Mouse (Mus musculus) embryonic facial prominence, embryonic 15.5 days (tissue): ENCODE measurements at regions not wholly inside any gene's neighbourhood (a gene's known extent, or its start where the extent isn't known, plus 50 kb on each side); places are given as distances from the start of the nearest gene placed in this dataset.

Experiments used
- ATAC-seq: fragments of 200-750 bp; cut with Nextera tagmentation; 2 replicates; pipeline ENCODE4 v1.8.0; 2017; ENCODE audit warnings: low read depth, moderate TSS enrichment; ENCODE audit not compliant: insufficient number of reproducible peaks, low FRiP score, low TSS enrichment
- H3K27ac ChIP-seq: fragments of 300-500 bp; sonication (generic); replicated peaks from 2 replicates; pipeline ENCODE4 v1.5.1; 2015; ENCODE audit warnings: mild to moderate bottlenecking, inconsistent platforms
- H3K27me3 ChIP-seq: fragments of 300-500 bp; sonication (generic); 2 replicates; pipeline ENCODE4 v1.6.1; 2015; ENCODE audit warnings: inconsistent platforms
- H3K36me3 ChIP-seq: fragments of 300-500 bp; sonication (generic); 2 replicates; pipeline ENCODE4 v1.6.1; 2015; ENCODE audit warnings: mild to moderate bottlenecking, inconsistent platforms
- H3K4me1 ChIP-seq: fragments of 300-500 bp; sonication (generic); 2 replicates; pipeline ENCODE4 v1.6.1; 2015; ENCODE audit warnings: inconsistent platforms
- H3K4me2 ChIP-seq: fragments of 300-500 bp; sonication (generic); replicated peaks from 2 replicates; pipeline ENCODE4 v1.6.1; 2015; ENCODE audit warnings: mild to moderate bottlenecking, inconsistent platforms
- H3K4me3 ChIP-seq: fragments of 300-500 bp; sonication (generic); replicated peaks from 2 replicates; pipeline ENCODE4 v1.5.1; 2015; ENCODE audit warnings: mild to moderate bottlenecking, inconsistent platforms
- H3K9ac ChIP-seq: fragments of 300-500 bp; sonication (generic); 2 replicates; pipeline ENCODE4 v1.6.1; 2015; ENCODE audit warnings: inconsistent platforms
- H3K9me3 ChIP-seq: fragments of 300-500 bp; sonication (generic); replicated peaks from 2 replicates; pipeline ENCODE4 v1.6.1; 2016; ENCODE audit warnings: inconsistent platforms
- WGBS: fragments of 180-500 bp; shearing (Covaris S2); methylation state at CpG from one replicate; pipeline ENCODE4 v1.1.7; 2015; 5-methylcytosine and 5-hydroxymethylcytosine counted together

- H3K9me3 ChIP-seq = no peaks in the 10 kb centered on the region
- WGBS = 77% methylated on average over 4 of the region's 4 CpGs
- ATAC-seq = no peak
- no peak overlapping the region for H3K27ac ChIP-seq
- H3K9ac ChIP-seq = no peak overlapping the region
- H3K36me3 ChIP-seq = no peaks in the 10 kb centered on the region
- no peak overlapping the region for H3K4me3 ChIP-seq
- no peaks in the 10 kb centered on the region for H3K4me1 ChIP-seq
- no peak overlapping the region for H3K4me2 ChIP-seq
- no peaks in the 10 kb centered on the region for H3K27me3 ChIP-seq
These were observed 205.7 kb downstream of the Rpap3 start for GRCm38 (mm10) chr15:97499821-97500385.

- no peak overlapping the region for H3K9ac ChIP-seq
- no peak overlapping the region for H3K4me3 ChIP-seq
- no peak overlapping the region for H3K27ac ChIP-seq
- H3K36me3 ChIP-seq = no peaks in the 10 kb centered on the region
- H3K9me3 ChIP-seq = no peaks in the 10 kb centered on the region
- ATAC-seq = no peak
- WGBS = 57% methylated on average over 5 of the region's 5 CpGs
- no peaks in the 10 kb centered on the region for H3K27me3 ChIP-seq
- H3K4me2 ChIP-seq = no peak overlapping the region
- H3K4me1 ChIP-seq = no peaks in the 10 kb centered on the region
These were observed 206.4 kb downstream of the Rpap3 start for GRCm38 (mm10) chr15:97499240-97499639.

GRCm38 (mm10) chr15:97498375-97498774, 207.2 kb downstream of the Rpap3 start:
- H3K27ac ChIP-seq = no peak overlapping the region
- H3K9ac ChIP-seq = no peak overlapping the region
- H3K9me3 ChIP-seq = no peaks in the 10 kb centered on the region
- H3K4me2 ChIP-seq = no peak overlapping the region
- no peaks in the 10 kb centered on the region for H3K36me3 ChIP-seq
- WGBS = 90% methylated on average over 3 of the region's 3 CpGs
- ATAC-seq = no peak
- no peak overlapping the region for H3K4me3 ChIP-seq
- no peaks in the 10 kb centered on the region for H3K27me3 ChIP-seq
- H3K4me1 ChIP-seq = no peaks in the 10 kb centered on the region

GRCm38 (mm10) chr15:97496026-97496425, 209.6 kb downstream of the Rpap3 start:
- Histone ChIP-seq H3K27me3 (no peaks in the 10 kb centered on the region), H3K27ac (no peak overlapping the region), H3K4me3 (no peak overlapping the region), H3K9ac (no peak overlapping the region), H3K4me1 (no peaks in the 10 kb centered on the region), H3K36me3 (no peaks in the 10 kb centered on the region), H3K4me2 (no peak overlapping the region), H3K9me3 (no peaks in the 10 kb centered on the region)
- ATAC-seq = no peak
- WGBS = 85% methylated on average over 3 of the region's 3 CpGs

- Histone ChIP-seq H3K9me3 (no peaks in the 10 kb centered on the region), H3K27me3 (no peaks in the 10 kb centered on the region), H3K9ac (no peak overlapping the region), H3K36me3 (no peaks in the 10 kb centered on the region), H3K4me1 (no peaks in the 10 kb centered on the region), H3K27ac (no peak overlapping the region), H3K4me2 (no peak overlapping the region), H3K4me3 (no peak overlapping the region)
- WGBS = 75% methylated on average over 5 of the region's 5 CpGs
- ATAC-seq = no peak
These were observed 212.3 kb downstream of the Rpap3 start for GRCm38 (mm10) chr15:97493340-97493739.

GRCm38 (mm10) chr15:97491796-97492195, 213.8 kb downstream of the Rpap3 start:
- 71% methylated on average over 7 of the region's 7 CpGs for WGBS
- Histone ChIP-seq H3K27me3 (no peaks in the 10 kb centered on the region), H3K4me2 (no peak overlapping the region), H3K27ac (no peak overlapping the region), H3K36me3 (no peaks in the 10 kb centered on the region), H3K4me3 (no peak overlapping the region), H3K9me3 (no peaks in the 10 kb centered on the region), H3K9ac (no peak overlapping the region), H3K4me1 (no peaks in the 10 kb centered on the region)
- ATAC-seq = no peak

- Histone ChIP-seq H3K27ac (no peak overlapping the region), H3K9ac (no peak overlapping the region), H3K4me2 (no peak overlapping the region), H3K9me3 (no peaks in the 10 kb centered on the region), H3K36me3 (no peaks in the 10 kb centered on the region), H3K4me1 (no peaks in the 10 kb centered on the region), H3K27me3 (no peaks in the 10 kb centered on the region), H3K4me3 (no peak overlapping the region)
- no peak for ATAC-seq
- 92% methylated on average over 2 of the region's 2 CpGs for WGBS
These were observed 218.2 kb downstream of the Rpap3 start for GRCm38 (mm10) chr15:97487425-97487824.

GRCm38 (mm10) chr15:97471986-97472779, 225.1 kb upstream of the Amigo2 start:
- Histone ChIP-seq H3K4me3 (no peak overlapping the region), H3K4me1 (no peaks in the 10 kb centered on the region), H3K9ac (no peak overlapping the region), H3K9me3 (no peaks in the 10 kb centered on the region), H3K4me2 (no peak overlapping the region), H3K36me3 (no peaks in the 10 kb centered on the region), H3K27ac (no peak overlapping the region), H3K27me3 (no peaks in the 10 kb centered on the region)
- ATAC-seq = no peak
- 76% methylated on average over 15 of the region's 15 CpGs for WGBS

- no peaks in the 10 kb centered on the region for H3K27me3 ChIP-seq
- no peaks in the 10 kb centered on the region for H3K4me1 ChIP-seq
- WGBS = 80% methylated on average over 4 of the region's 4 CpGs
- H3K27ac ChIP-seq = no peak overlapping the region
- H3K4me3 ChIP-seq = no peak overlapping the region
- ATAC-seq = no peak
- H3K36me3 ChIP-seq = no peaks in the 10 kb centered on the region
- H3K4me2 ChIP-seq = no peak overlapping the region
- H3K9ac ChIP-seq = no peak overlapping the region
- H3K9me3 ChIP-seq = no peaks in the 10 kb centered on the region
These were observed 224.4 kb upstream of the Amigo2 start for GRCm38 (mm10) chr15:97471476-97471875.

GRCm38 (mm10) chr15:97469684-97470344, 222.7 kb upstream of the Amigo2 start:
- Histone ChIP-seq H3K9me3 (no peaks in the 10 kb centered on the region), H3K9ac (no peak overlapping the region), H3K36me3 (no peaks in the 10 kb centered on the region), H3K27me3 (no peaks in the 10 kb centered on the region), H3K4me3 (no peak overlapping the region), H3K4me1 (no peaks in the 10 kb centered on the region), H3K4me2 (no peak overlapping the region), H3K27ac (no peak overlapping the region)
- 80% methylated on average over 19 of the region's 19 CpGs for WGBS
- ATAC-seq = no peak

- 74% methylated on average over 23 of the region's 23 CpGs for WGBS
- no peak overlapping the region for H3K27ac ChIP-seq
- no peak for ATAC-seq
These were observed 221.9 kb upstream of the Amigo2 start for GRCm38 (mm10) chr15:97468732-97469683.

More at GRCm38 (mm10) chr15:97468732-97469683, 221.9 kb upstream of the Amigo2 start:
- H3K36me3 ChIP-seq = no peaks in the 10 kb centered on the region
- no peaks in the 10 kb centered on the region for H3K4me1 ChIP-seq
- H3K4me3 ChIP-seq = no peak overlapping the region
- H3K9me3 ChIP-seq = no peaks in the 10 kb centered on the region
- no peaks in the 10 kb centered on the region for H3K27me3 ChIP-seq
- H3K9ac ChIP-seq = no peak overlapping the region
- no peak overlapping the region for H3K4me2 ChIP-seq
